Mouse (Mus musculus) cerebellum, adult 11 months (tissue): ENCODE measurements around the gene Atg4b.
"Not testable (repeated sequence)": the region's sequence is repeated elsewhere in the genome, so short reads cannot be mapped to it uniquely, and the experiment has no call there.

Source experiments
- DNase-seq: peaks from one replicate; pipeline ENCODE4 v3.0.0; 2022

Gene Atg4b

GRCm38 (mm10) chr1:93823796-93824495 lies 72.6 kb downstream of the Atg4b start:
- DNase-seq, result peak; percentile 11

GRCm38 (mm10) chr1:93824609-93825008 lies 73.3 kb downstream of the Atg4b start, which contains the start of gene D2hgdh:
Gene D2hgdh (plus strand): TSS chr1:93824909.
- DNase-seq, result no peak

GRCm38 (mm10) chr1:93825105-93825674 lies 73.9 kb downstream of the Atg4b start:
- peak; percentile 96 for DNase-seq

GRCm38 (mm10) chr1:93825771-93826539 lies 74.7 kb downstream of the Atg4b start:
- peak; percentile 50 for DNase-seq

- no peak for DNase-seq
Measured at GRCm38 (mm10) chr1:93826540-93826835, 75.2 kb downstream of the Atg4b start.

GRCm38 (mm10) chr1:93832754-93833360 lies 81.6 kb downstream of the Atg4b start:
- peak; percentile 1 for DNase-seq

GRCm38 (mm10) chr1:93834671-93835150 lies 83.4 kb downstream of the Atg4b start:
- DNase-seq, result no peak

GRCm38 (mm10) chr1:93835211-93835610 lies 83.9 kb downstream of the Atg4b start:
- peak; percentile 5 for DNase-seq

- DNase-seq, result no peak
Measured at GRCm38 (mm10) chr1:93835876-93836531, 84.7 kb downstream of the Atg4b start.

GRCm38 (mm10) chr1:93836532-93836913 lies 85.2 kb downstream of the Atg4b start:
- no peak for DNase-seq

GRCm38 (mm10) chr1:93837335-93837734 lies 86.0 kb downstream of the Atg4b start:
- no peak for DNase-seq

- not testable (repeated sequence) for DNase-seq
Measured at GRCm38 (mm10) chr1:93838569-93838968, 87.3 kb downstream of the Atg4b start.
